ENCODE assay signal across 15 mouse cellular contexts in genomic region chr4:100674916-100675315, GRCm38 (mm10).
"Had no signal": no experiment of that assay in that cellular context is flagged by ENCODE, and none has a peak within 500 bp of the region (broad histone marks: within the 10 kb centered on the region; RNA-seq: fewer than 3 reads in every experiment).

No protein-coding gene starts in this region.

- H3K4me3 ChIP-seq: limb, embryonic 15.5 days; liver, embryonic 12.5 days; midbrain, embryonic 15.5 days; neural tube, embryonic 13.5 days had no signal

- H3K27me3 ChIP-seq: limb, embryonic 15.5 days; liver, embryonic 12.5 days; midbrain, embryonic 15.5 days; neural tube, embryonic 13.5 days had no signal

- H3K4me1 ChIP-seq: limb, embryonic 15.5 days; liver, embryonic 12.5 days; midbrain, embryonic 15.5 days had no signal

- H3K4me2 ChIP-seq: limb, embryonic 15.5 days; liver, embryonic 12.5 days; lung, embryonic 14.5 days; midbrain, embryonic 11.5 days; midbrain, embryonic 15.5 days; neural tube, embryonic 13.5 days had no signal

- ATAC-seq: intestine, postnatal 0 days; liver, embryonic 12.5 days; midbrain, embryonic 15.5 days had no signal

- DNase-seq: kidney, postnatal 14 days; layer of hippocampus, adult 9-11 months; layer of hippocampus, postnatal 36 days; lung, embryonic 14.5 days; lung, postnatal 10 days; lung, postnatal 4 days; spleen, adult 18-20 months; thymus, adult 18-20 months; thymus, postnatal 14 days had no signal

- H3K36me3 ChIP-seq: limb, embryonic 15.5 days; liver, embryonic 12.5 days; midbrain, embryonic 15.5 days; neural tube, embryonic 13.5 days had no signal

- H3K9ac ChIP-seq: limb, embryonic 15.5 days; liver, embryonic 12.5 days; lung, embryonic 14.5 days; midbrain, embryonic 15.5 days; neural tube, embryonic 13.5 days had no signal

- H3K27ac ChIP-seq: limb, embryonic 15.5 days; liver, embryonic 12.5 days; midbrain, embryonic 15.5 days; neural tube, embryonic 13.5 days had no signal

- H3K9me3 ChIP-seq: limb, embryonic 15.5 days; liver, embryonic 12.5 days; midbrain, embryonic 15.5 days; neural tube, embryonic 13.5 days had no signal
